Mouse (Mus musculus): Measurements from ENCODE around the gene Mucl3.

GRCm38 (mm10) chr17:35689936-35690645 is 46.6 kb upstream of the Mucl3 start:
- TF ChIP-seq CTCF (conservative IDR thresholded peaks at IDR 0.05; ENCODE audit: insufficient read depth, insufficient read length, low read depth, low read length) = no peak
- no peak for TF ChIP-seq POLR2A (IDR thresholded peaks at IDR 0.05; ENCODE audit: low read depth, low read length)

Measured in kidney, adult 2 months (tissue).